Mouse (Mus musculus) myocyte (in vitro differentiated cells): Measurements from ENCODE around the gene Tigar.

Source experiments
- E2F4 ChIP-seq: IDR thresholded peaks from one replicate; pipeline ENCODE4 v1.6.1; 2011; ENCODE audit warnings: mild to moderate bottlenecking, control low read depth, moderate library complexity; ENCODE audit not compliant: insufficient read depth
- MAX ChIP-seq: IDR thresholded peaks from one replicate; pipeline ENCODE4 v1.6.1; 2011; ENCODE audit warnings: low read depth, mild to moderate bottlenecking, control low read depth
- MYOD1 ChIP-seq, 3 experiments: IDR thresholded peaks; one replicate each; pipeline ENCODE4 v1.6.1; 2011; ENCODE audit warnings: control low read depth in 2 of 3, low read depth in 2 of 3, mild to moderate bottlenecking in 2 of 3, moderate library complexity in 1 of 3; ENCODE audit not compliant: insufficient read length in 2 of 3, control insufficient read depth in 1 of 3
- POLR2A ChIP-seq: IDR thresholded peaks from one replicate; pipeline ENCODE4 v1.6.1; 2011; ENCODE audit warnings: low read depth, mild to moderate bottlenecking, control low read depth, moderate library complexity; ENCODE audit not compliant: insufficient read length
- POLR2AphosphoS2 ChIP-seq: IDR thresholded peaks from one replicate; pipeline ENCODE4 v1.6.1; 2011; ENCODE audit warnings: low read depth, control low read depth; ENCODE audit not compliant: insufficient read length
- TCF12 ChIP-seq: IDR thresholded peaks from one replicate; pipeline ENCODE4 v1.6.1; 2011; ENCODE audit warnings: mild to moderate bottlenecking, control low read depth; ENCODE audit not compliant: poor library complexity, insufficient read depth, severe bottlenecking
- USF1 ChIP-seq: IDR thresholded peaks from one replicate; pipeline ENCODE4 v1.6.1; 2011; ENCODE audit warnings: low read depth, mild to moderate bottlenecking, control low read depth, moderate library complexity

DNA sequence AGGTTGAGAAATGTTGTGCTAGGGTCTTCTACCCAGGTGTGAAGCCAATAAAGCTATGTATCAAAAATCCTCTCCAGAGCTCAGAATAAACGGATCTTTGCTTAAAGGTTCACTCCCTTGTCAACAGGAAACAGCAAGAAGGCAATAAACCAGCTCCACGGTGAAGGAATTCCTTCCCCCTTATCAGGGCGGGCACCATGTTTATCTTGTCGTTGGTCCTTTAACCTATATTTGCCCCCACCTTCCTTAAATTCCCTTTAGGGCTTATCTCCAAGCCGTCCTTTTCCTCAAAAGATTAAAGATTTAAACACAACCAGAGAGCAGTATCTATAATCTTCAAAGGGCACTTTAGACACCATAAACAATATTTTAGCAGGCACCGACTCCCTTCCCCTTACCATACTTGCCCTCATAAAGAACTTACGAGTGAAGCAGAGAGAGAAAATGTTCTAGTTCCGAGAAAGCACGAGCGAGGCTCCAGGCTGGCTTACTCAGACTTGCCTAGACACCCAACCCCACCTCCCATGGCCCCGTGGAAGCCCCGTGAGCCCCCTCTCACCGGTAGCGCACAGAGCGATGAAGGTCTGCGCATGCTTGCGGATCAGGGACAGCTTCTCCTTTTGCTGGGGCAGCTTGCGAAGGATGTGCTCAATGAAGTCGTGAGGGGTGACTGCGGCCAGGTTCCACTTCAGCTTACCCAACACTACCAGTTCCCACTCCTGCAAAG, 36.3 kb upstream of the Tigar start:
- TF ChIP-seq USF1 (no peak), E2F4 (no peak), POLR2A (no peak), MYOD1 (IDR thresholded peaks at IDR 0.05; ENCODE audit: control insufficient read depth in 1 of 3, insufficient read length in 2 of 3, low read depth in 2 of 3) (no peak), POLR2AphosphoS2 (no peak), TCF12 (no peak), MAX (no peak)
